Mouse (Mus musculus): Measurements from ENCODE around the gene Dcakd. TPM values are rescaled to one million over a fixed set of nuclear protein-coding genes. Genes with fewer than 3 reads are reported as not detected.
"Not testable (repeated sequence)": the region's sequence is repeated elsewhere in the genome, so short reads cannot be mapped to it uniquely, and the experiment has no call there.

Gene Dcakd
- total RNA-seq, 2 experiments from 2014 or later = 44.4 to 44.6 TPM

- no peak for DNase-seq (ENCODE audit: low spot score in 2 of 2)
Observed at GRCm38 (mm10) chr11:102984615-102985014, 43.5 kb downstream of the Dcakd start.

- DNase-seq (ENCODE audit: low spot score in 2 of 2) = no peak
Observed at GRCm38 (mm10) chr11:102984086-102984485, 44.0 kb downstream of the Dcakd start.

- DNase-seq (ENCODE audit: low spot score in 2 of 2) = no peak
Observed at GRCm38 (mm10) chr11:102981151-102981890, 46.8 kb downstream of the Dcakd start.

GRCm38 (mm10) chr11:102978052-102978666 is 50.0 kb downstream of the Dcakd start:
- no peak for DNase-seq (ENCODE audit: low spot score in 2 of 2)

GRCm38 (mm10) chr11:102975966-102976365 is 52.2 kb downstream of the Dcakd start:
- DNase-seq (ENCODE audit: low spot score in 2 of 2) = not testable (repeated sequence)

GRCm38 (mm10) chr11:102972326-102972725 is 55.8 kb downstream of the Dcakd start:
- no peak for DNase-seq (ENCODE audit: low spot score in 2 of 2)

- peak in 1 of 2 experiments; percentile 34 for DNase-seq (ENCODE audit: low spot score in 2 of 2)
Observed at GRCm38 (mm10) chr11:102971604-102972003, 56.5 kb downstream of the Dcakd start.

GRCm38 (mm10) chr11:102964547-102965091 is 63.5 kb downstream of the Dcakd start:
- no peak for DNase-seq (ENCODE audit: low spot score in 2 of 2)

- DNase-seq (ENCODE audit: low spot score in 2 of 2) = no peak
Observed at GRCm38 (mm10) chr11:102963855-102964546, 64.1 kb downstream of the Dcakd start.

GRCm38 (mm10) chr11:102963246-102963854 is 64.8 kb downstream of the Dcakd start:
- DNase-seq (ENCODE audit: low spot score in 2 of 2) = no peak

GRCm38 (mm10) chr11:102962861-102963245 is 65.3 kb downstream of the Dcakd start:
- no peak for DNase-seq (ENCODE audit: low spot score in 2 of 2)

GRCm38 (mm10) chr11:102961082-102961481 is 67.1 kb downstream of the Dcakd start:
- DNase-seq (ENCODE audit: low spot score in 2 of 2) = no peak

GRCm38 (mm10) chr11:102958870-102959269 is 69.3 kb downstream of the Dcakd start:
- no peak for DNase-seq (ENCODE audit: low spot score in 2 of 2)

GRCm38 (mm10) chr11:102958431-102958830 is 69.7 kb downstream of the Dcakd start:
- no peak for DNase-seq (ENCODE audit: low spot score in 2 of 2)

GRCm38 (mm10) chr11:102957692-102958091 is 70.4 kb downstream of the Dcakd start:
- no peak for DNase-seq (ENCODE audit: low spot score in 2 of 2)

- no peak for DNase-seq (ENCODE audit: low spot score in 2 of 2)
Observed at GRCm38 (mm10) chr11:102956962-102957614, 71.0 kb downstream of the Dcakd start.

GRCm38 (mm10) chr11:102952922-102953321 is 75.2 kb downstream of the Dcakd start:
- DNase-seq (ENCODE audit: low spot score in 2 of 2) = no peak

GRCm38 (mm10) chr11:102948043-102948961 is 79.8 kb downstream of the Dcakd start:
- DNase-seq (ENCODE audit: low spot score in 2 of 2) = peak; percentile 17 to 47

- no peak for DNase-seq (ENCODE audit: low spot score in 2 of 2)
Observed at GRCm38 (mm10) chr11:102946992-102947343, 81.2 kb downstream of the Dcakd start.
